Mouse (Mus musculus) midbrain, embryonic 10.5 days (tissue): ENCODE results near the gene H2afv. TPM values are rescaled to one million over a fixed set of nuclear protein-coding genes. Genes with fewer than 3 reads are reported as not detected.

Source experiments
- DNase-seq: peaks from one replicate; pipeline ENCODE4 v3.0.0-alpha.2; 2017; ENCODE audit warnings: low spot score
- H3K27ac ChIP-seq: fragments of 300-500 bp; sonication (generic); replicated peaks from 2 replicates; pipeline ENCODE4 v1.5.1; 2016; ENCODE audit warnings: mild to moderate bottlenecking
- H3K27me3 ChIP-seq: fragments of 300-500 bp; sonication (generic); 2 replicates; pipeline ENCODE4 v1.6.1; 2016; ENCODE audit warnings: low read depth, mild to moderate bottlenecking; ENCODE audit not compliant: poor library complexity, severe bottlenecking
- H3K36me3 ChIP-seq: fragments of 300-500 bp; sonication (generic); 2 replicates; pipeline ENCODE4 v1.6.1; 2016; ENCODE audit warnings: mild to moderate bottlenecking, moderate library complexity
- H3K4me1 ChIP-seq: fragments of 300-500 bp; sonication (generic); 2 replicates; pipeline ENCODE4 v1.6.1; 2016
- H3K4me3 ChIP-seq: fragments of 300-500 bp; sonication (generic); 2 replicates; pipeline ENCODE4 v1.5.1; 2016; ENCODE audit warnings: mild to moderate bottlenecking, moderate library complexity
- H3K9me3 ChIP-seq: fragments of 300-500 bp; sonication (generic); replicated peaks from 2 replicates; pipeline ENCODE4 v1.6.1; 2016; ENCODE audit warnings: mild to moderate bottlenecking
- WGBS: fragments of 180-500 bp; shearing (Covaris S2); methylation state at CpG from one replicate; pipeline ENCODE4 v1.1.7; 2016; 5-methylcytosine and 5-hydroxymethylcytosine counted together
- polyA plus RNA-seq: library from polyadenylated mRNA; unstranded; fragments of >200 nt; fragmentation: Nextera tagmentation; extraction: Ambion mirVana; gene quantifications from 2 replicates; pipeline ENCODE4 v1.2.1, GENCODE M21; 2016

Gene H2afv
- polyA plus RNA-seq, 1 experiment from 2014 or later, result 961 TPM

GRCm38 (mm10) chr11:6479231-6479630 lies 35.0 kb upstream of the H2afv start:
- H3K27ac ChIP-seq, result no peak overlapping the region
- no peaks in the 10 kb centered on the region for H3K27me3 ChIP-seq
- no peaks in the 10 kb centered on the region for H3K9me3 ChIP-seq
- WGBS, result 82% methylated on average over 2 of the region's 2 CpGs
- DNase-seq, result no peak
- H3K4me1 ChIP-seq, result peaks cover 7% of the 10 kb centered on the region
- H3K36me3 ChIP-seq, result no peaks in the 10 kb centered on the region
- no peak overlapping the region for H3K4me3 ChIP-seq

- Histone ChIP-seq H3K27me3 (no peaks in the 10 kb centered on the region), H3K36me3 (peaks cover 14% of the 10 kb centered on the region), H3K9me3 (no peaks in the 10 kb centered on the region), H3K4me1 (peaks cover 26% of the 10 kb centered on the region), H3K27ac (no peak overlapping the region), H3K4me3 (no peak overlapping the region)
- DNase-seq, result no peak
- WGBS, result 100% methylated on average over 1 of the region's 1 CpGs
Observed at GRCm38 (mm10) chr11:6477350-6477749, 33.1 kb upstream of the H2afv start.

GRCm38 (mm10) chr11:6476876-6477275 lies 32.6 kb upstream of the H2afv start:
- peaks cover 31% of the 10 kb centered on the region for H3K4me1 ChIP-seq
- DNase-seq, result no peak
- peaks cover 18% of the 10 kb centered on the region for H3K36me3 ChIP-seq
- 74% methylated on average over 6 of the region's 6 CpGs for WGBS
- H3K4me3 ChIP-seq, result no peak overlapping the region
- H3K27me3 ChIP-seq, result no peaks in the 10 kb centered on the region
- no peaks in the 10 kb centered on the region for H3K9me3 ChIP-seq
- H3K27ac ChIP-seq, result no peak overlapping the region; the same call in 1 of the 2 replicates

DNA sequence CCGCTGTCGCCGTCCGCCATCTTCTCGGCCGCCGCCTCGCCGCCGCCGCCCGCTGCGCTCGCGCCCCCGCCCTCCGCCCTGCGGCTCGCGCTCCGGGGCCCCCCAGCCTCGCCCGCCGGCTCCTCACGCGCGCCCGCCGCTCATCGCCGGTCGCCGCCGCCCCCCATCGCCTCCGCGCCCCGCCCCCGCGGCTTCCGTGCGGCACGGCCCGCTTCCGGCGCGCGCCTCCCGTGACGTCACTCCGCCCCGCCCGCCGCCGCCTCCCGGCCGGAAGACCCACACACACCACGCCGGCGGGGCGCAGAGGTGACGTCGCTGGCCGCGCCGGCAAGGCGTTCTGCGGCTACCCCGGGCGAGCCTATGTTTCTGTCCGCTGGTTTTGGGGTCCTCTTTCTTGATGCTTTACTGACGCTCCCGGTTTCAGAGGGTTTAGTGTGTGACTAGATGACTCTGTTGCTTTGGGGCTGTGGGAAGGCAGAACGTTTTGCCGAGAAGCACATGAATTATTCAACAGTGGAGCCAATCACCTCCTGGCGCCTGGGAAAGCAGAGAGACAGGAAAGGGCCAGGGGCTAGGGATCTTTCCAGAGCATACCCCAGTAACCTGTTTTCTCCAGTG lies 31.7 kb upstream of the H2afv start, which contains the start of gene Purb:
Gene Purb (minus strand): TSS at position 51 of the 618 bp plus-strand sequence.
- H3K4me3 ChIP-seq, result peak within 1 kb of the TSS; percentile 99
- no peaks in the 10 kb centered on the region for H3K27me3 ChIP-seq
- H3K4me1 ChIP-seq, result peaks cover 40% of the 10 kb centered on the region
- peak within 1 kb of the TSS; percentile 95 for H3K27ac ChIP-seq
- H3K36me3 ChIP-seq, result peaks cover 26% of the 10 kb centered on the region
- peak; percentile 90 for DNase-seq
- no peaks in the 10 kb centered on the region for H3K9me3 ChIP-seq
- 5% methylated on average over 69 of the region's 76 CpGs for WGBS

DNA sequence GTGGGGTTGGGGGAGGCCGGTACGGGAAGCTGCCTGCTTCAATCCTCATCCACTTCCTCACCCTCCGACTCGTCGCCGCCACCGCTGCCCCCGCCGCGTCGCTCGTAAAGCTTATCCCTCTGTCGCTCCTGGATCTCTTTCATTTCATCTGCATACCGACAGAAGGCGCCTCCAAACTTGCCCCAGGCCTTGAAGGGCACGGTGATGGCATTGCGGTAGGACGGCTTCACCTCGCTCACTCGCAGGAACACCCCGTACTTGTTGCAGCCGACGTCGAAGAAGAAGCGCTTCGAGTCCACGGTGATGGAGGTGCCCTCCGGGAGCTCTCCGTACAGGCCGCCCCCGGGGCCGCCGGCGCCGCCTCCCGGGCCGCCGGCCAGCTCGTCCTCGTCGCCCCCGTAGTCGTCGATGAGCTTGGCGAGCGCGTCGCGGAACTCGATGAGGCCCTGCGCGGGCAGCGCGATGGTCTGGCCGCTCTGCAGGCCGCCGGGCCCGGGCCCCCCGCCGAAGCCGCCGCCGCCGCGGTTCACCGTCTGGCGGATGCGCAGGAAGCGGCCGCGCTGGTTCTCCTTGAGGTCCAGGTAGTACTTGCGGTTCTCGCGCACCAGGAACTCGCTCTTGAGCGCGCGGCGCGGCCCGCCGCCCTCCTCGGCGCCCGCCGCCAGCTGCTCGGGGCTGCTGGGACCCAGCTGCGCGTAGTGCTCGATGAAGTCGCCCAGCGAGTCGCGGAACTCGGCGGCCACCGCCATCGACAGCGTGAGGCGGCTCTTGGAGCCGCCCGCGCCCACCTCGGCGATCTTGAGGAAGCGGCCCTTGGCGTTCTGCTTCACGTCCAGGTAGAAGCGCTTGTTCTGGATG lies 30.9 kb upstream of the H2afv start:
- Histone ChIP-seq H3K9me3 (no peaks in the 10 kb centered on the region), H3K36me3 (peaks cover 34% of the 10 kb centered on the region), H3K4me3 (peak overlapping the region; percentile 99), H3K27ac (peak overlapping the region; percentile 95), H3K4me1 (peaks cover 48% of the 10 kb centered on the region), H3K27me3 (no peaks in the 10 kb centered on the region)
- under 1% methylated on average over 109 of the region's 109 CpGs for WGBS
- DNase-seq, result peak; percentile 71

DNA sequence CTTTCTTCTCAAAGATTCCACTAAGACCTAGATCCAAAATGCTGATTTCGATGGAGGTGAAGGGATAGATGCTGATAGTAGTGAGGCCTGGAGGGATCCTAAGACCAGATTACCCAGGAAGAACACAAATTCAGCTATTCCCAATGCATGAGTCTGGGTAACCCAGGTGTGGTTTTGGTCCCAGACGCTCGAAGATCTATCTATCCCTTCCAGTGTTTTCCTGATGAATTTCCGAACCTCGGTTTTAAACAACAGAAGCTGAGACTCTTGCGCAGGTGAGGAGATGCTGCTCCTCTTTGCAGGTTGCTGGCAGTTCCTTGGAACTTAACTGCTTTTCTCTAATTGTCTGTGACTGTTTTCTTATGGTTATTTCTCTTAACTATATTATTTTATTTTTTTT lies 30.1 kb upstream of the H2afv start:
- Histone ChIP-seq H3K27me3 (no peaks in the 10 kb centered on the region), H3K9me3 (no peaks in the 10 kb centered on the region), H3K27ac (peak overlapping the region; percentile 95), H3K36me3 (peaks cover 38% of the 10 kb centered on the region), H3K4me3 (peak overlapping the region; percentile 99), H3K4me1 (peaks cover 53% of the 10 kb centered on the region)
- 50% methylated on average over 6 of the region's 6 CpGs for WGBS
- DNase-seq, result no peak

DNA sequence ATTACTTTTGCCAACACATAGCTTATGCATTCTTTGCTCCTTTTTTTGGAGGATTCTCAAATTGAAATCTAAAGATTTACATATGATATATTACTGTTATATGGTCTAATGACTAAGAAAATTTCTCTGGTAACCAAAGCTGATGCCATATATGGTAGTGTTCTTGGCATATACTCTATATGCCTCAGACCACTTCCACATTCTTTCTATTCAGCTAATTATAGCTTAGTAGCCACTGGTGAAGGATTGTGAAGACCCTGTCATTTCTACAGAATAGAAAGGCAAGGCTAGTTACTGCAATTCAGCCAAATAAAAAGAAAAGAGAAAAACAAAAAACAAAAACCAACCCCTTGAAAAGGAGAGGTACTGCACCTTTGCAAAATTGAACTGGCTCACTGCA lies 27.8 kb upstream of the H2afv start:
- Histone ChIP-seq H3K9me3 (no peaks in the 10 kb centered on the region), H3K27ac (no peak overlapping the region), H3K4me1 (peaks cover 57% of the 10 kb centered on the region), H3K36me3 (peaks cover 58% of the 10 kb centered on the region), H3K27me3 (no peaks in the 10 kb centered on the region), H3K4me3 (peak overlapping the region; percentile 99)
- DNase-seq, result no peak

DNA sequence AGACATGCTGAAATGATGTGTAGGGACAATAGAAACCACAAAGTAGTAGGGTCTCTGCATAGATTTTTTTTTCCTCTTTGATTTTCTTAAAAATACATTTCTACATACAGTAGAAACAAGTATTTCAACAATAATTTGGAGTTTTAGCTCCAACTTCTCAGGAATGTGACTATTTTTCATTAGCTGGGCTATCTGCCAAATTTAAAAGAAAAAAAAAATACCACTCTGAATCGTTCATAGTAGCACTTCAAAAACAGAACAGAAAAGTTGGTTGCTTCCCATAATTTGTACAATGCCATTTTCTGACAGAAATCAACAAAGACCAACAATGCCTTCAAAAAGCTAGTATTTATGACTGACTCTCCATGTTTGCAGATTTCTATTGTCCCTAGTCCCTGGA lies 27.2 kb upstream of the H2afv start:
- no peak for DNase-seq
- peaks cover 56% of the 10 kb centered on the region for H3K4me1 ChIP-seq
- 77% methylated on average over 1 of the region's 1 CpGs for whole genome bisulfite sequencing
- H3K27me3 ChIP-seq, result no peaks in the 10 kb centered on the region
- peaks cover 64% of the 10 kb centered on the region for H3K36me3 ChIP-seq
- no peaks in the 10 kb centered on the region for H3K9me3 ChIP-seq
- peak overlapping the region; percentile 99 for H3K4me3 ChIP-seq
- no peak overlapping the region; the same call in 1 of the 2 replicates for H3K27ac ChIP-seq

DNA sequence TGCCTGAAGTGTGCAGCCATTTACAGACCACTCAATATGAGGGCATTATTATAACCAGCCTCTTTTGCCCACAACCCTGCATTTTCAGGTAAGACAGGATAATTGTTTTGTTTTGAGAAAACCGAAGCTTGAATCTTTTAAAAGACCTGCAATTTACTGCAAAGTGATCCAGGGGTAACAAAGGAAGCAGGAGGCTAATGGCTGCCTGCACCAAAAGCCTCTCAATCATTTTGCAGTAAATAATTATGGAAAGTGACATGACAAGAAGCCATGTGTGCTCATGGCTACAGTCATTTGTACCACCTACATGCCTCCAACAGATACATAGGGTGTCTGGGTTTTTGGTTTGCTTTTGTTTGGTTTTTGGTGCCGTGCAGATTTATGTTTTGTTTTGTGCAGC lies 26.8 kb upstream of the H2afv start:
- no peaks in the 10 kb centered on the region for H3K27me3 ChIP-seq

GRCm38 (mm10) chr11:6468541-6468940 lies 24.3 kb upstream of the H2afv start:
- 96% methylated on average over 2 of the region's 2 CpGs for WGBS
- peaks cover 83% of the 10 kb centered on the region for H3K36me3 ChIP-seq

More for the DNA sequence above, 26.8 kb upstream of the H2afv start:
- Histone ChIP-seq H3K4me3 (peak overlapping the region; percentile 99), H3K36me3 (peaks cover 69% of the 10 kb centered on the region), H3K27ac (no peak overlapping the region), H3K9me3 (no peaks in the 10 kb centered on the region), H3K4me1 (peaks cover 56% of the 10 kb centered on the region)
- DNase-seq, result no peak
- WGBS, result 82% methylated on average over 2 of the region's 2 CpGs

DNA sequence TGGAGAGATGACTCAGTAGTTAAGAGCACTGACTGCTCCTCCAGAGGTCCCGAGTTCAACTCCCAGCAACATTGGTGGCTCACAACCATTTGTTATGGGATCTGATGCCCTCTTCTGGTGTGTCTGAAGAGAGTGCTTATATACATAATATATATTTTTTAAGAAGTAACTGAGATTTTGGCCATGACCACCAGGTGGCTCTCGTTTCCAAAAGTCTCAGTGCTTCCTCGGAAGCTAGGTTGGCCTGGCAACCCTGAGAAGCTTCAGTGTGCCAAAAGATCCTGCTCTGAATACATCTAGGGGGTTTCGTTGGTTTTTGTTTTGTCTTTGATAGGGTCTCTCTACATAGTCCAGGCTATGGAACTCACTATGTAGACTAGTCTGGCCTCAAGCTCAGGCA lies 20.9 kb upstream of the H2afv start:
- no peak overlapping the region for H3K4me3 ChIP-seq
- WGBS, result 52% methylated on average over 4 of the region's 4 CpGs
- H3K9me3 ChIP-seq, result no peaks in the 10 kb centered on the region
- no peaks in the 10 kb centered on the region for H3K27me3 ChIP-seq
- DNase-seq, result peak; percentile 56
- peaks cover 54% of the 10 kb centered on the region for H3K36me3 ChIP-seq
- H3K27ac ChIP-seq, result no peak overlapping the region
- H3K4me1 ChIP-seq, result peaks cover 10% of the 10 kb centered on the region; the same call in 1 of the 2 replicates

More at GRCm38 (mm10) chr11:6468541-6468940, 24.3 kb upstream of the H2afv start:
- no peak for DNase-seq
- Histone ChIP-seq H3K9me3 (no peaks in the 10 kb centered on the region), H3K4me3 (no peak overlapping the region), H3K4me1 (peaks cover 44% of the 10 kb centered on the region), H3K27me3 (no peaks in the 10 kb centered on the region), H3K27ac (no peak overlapping the region)

- no peaks in the 10 kb centered on the region for H3K9me3 ChIP-seq
- no peaks in the 10 kb centered on the region for H3K27me3 ChIP-seq
- H3K27ac ChIP-seq, result no peak overlapping the region
- 0 out of 2 replicates have a peak, but pooled peaks cover 2% of the 10 kb centered on the region for H3K4me1 ChIP-seq
- WGBS, result 90% methylated on average over 6 of the region's 6 CpGs
- no peak for DNase-seq
- no peak overlapping the region for H3K4me3 ChIP-seq
- H3K36me3 ChIP-seq, result peaks cover 42% of the 10 kb centered on the region
Observed at GRCm38 (mm10) chr11:6463159-6463837, 19.1 kb upstream of the H2afv start.
